Mouse (Mus musculus) cerebellum, adult 2 months (tissue): ENCODE measurements around the gene Bmper. TPM values are rescaled to one million over a fixed set of nuclear protein-coding genes. Genes with fewer than 3 reads are reported as not detected.

Experiments used
- DNase-seq, 2 experiments: peaks; one replicate each; pipeline ENCODE4 v3.0.0; 2021
- H3K27ac ChIP-seq: fragments of 200-500 bp; 2 replicates; pipeline ENCODE4 v1.5.1; 2012; ENCODE audit warnings: low read length, control low read depth, inconsistent platforms; ENCODE audit not compliant: insufficient read depth
- H3K27me3 ChIP-seq: fragments of 200-500 bp; 2 replicates; pipeline ENCODE4 v1.6.1; 2012; ENCODE audit warnings: inconsistent platforms, mild to moderate bottlenecking, low read length, moderate library complexity; ENCODE audit not compliant: control insufficient read depth, insufficient read depth
- H3K4me1 ChIP-seq: fragments of 200-500 bp; 2 replicates; pipeline ENCODE4 v1.6.1; 2011; ENCODE audit warnings: low read length; ENCODE audit not compliant: control insufficient read depth, insufficient read depth
- H3K4me3 ChIP-seq: fragments of 200-500 bp; replicated peaks from 2 replicates; pipeline ENCODE3; 2011; ENCODE audit warnings: mild to moderate bottlenecking, low read depth, low read length, control low read depth; ENCODE audit not compliant: insufficient read depth
- CTCF ChIP-seq: fragments of 200-500 bp; IDR thresholded peaks from 2 replicates; pipeline ENCODE4 v1.5.1; 2011; ENCODE audit warnings: low read depth, mild to moderate bottlenecking, control low read depth, low read length, moderate library complexity, borderline replicate concordance; ENCODE audit not compliant: insufficient read depth
- POLR2A ChIP-seq: fragments of 200-500 bp; IDR thresholded peaks from 2 replicates; pipeline ENCODE4 v1.6.1; 2011; ENCODE audit warnings: low read length, control low read depth, borderline replicate concordance; ENCODE audit not compliant: insufficient read depth
- WGBS: fragments of 180-500 bp; shearing (Covaris S2); methylation state at CpG from one replicate; pipeline ENCODE4 v1.1.7; 2018; 5-methylcytosine and 5-hydroxymethylcytosine counted together
- polyA plus RNA-seq: library from polyadenylated mRNA; depleted of rRNA; stranded (reverse); fragments of >200 nt; gene quantifications from 2 replicates; pipeline ENCODE4 v1.2.3, GENCODE M21; 2012; rRNA removed

Bmper gene
- 3.2 and 3.5 TPM in 2 replicates for polyA plus RNA-seq

GRCm38 (mm10) chr9:23222841-23223548, at the start of gene Bmper:
Bmper (plus strand) TSS chr9:23223076.
- peak; percentile 35 to 56 for DNase-seq
- Histone ChIP-seq H3K27ac (no peak within 1 kb of the TSS), H3K27me3 (no peaks in the 10 kb centered on the region; the same call in 1 of the 2 replicates), H3K4me3 (peak within 1 kb of the TSS; percentile 61), H3K4me1 (no peaks in the 10 kb centered on the region)
- TF ChIP-seq CTCF (no peak), POLR2A (no peak)
- WGBS, result 1% methylated on average over 85 of the region's 86 CpGs

- 55% methylated on average over 4 of the region's 4 CpGs for WGBS
- H3K27ac ChIP-seq, result no peak overlapping the region
- H3K27me3 ChIP-seq, result no peaks in the 10 kb centered on the region
- no peak overlapping the region for H3K4me3 ChIP-seq
- peak in 1 of 2 experiments; percentile 13 for DNase-seq
- TF ChIP-seq CTCF, result no peak
- no peak for TF ChIP-seq POLR2A
- no peaks in the 10 kb centered on the region for H3K4me1 ChIP-seq
Measured at GRCm38 (mm10) chr9:23177476-23177875, 45.4 kb upstream of the Bmper start.

GRCm38 (mm10) chr9:23187181-23187580, 35.7 kb upstream of the Bmper start:
- H3K4me1 ChIP-seq, result no peaks in the 10 kb centered on the region
- H3K27ac ChIP-seq, result no peak overlapping the region
- H3K4me3 ChIP-seq, result no peak overlapping the region
- 84% methylated on average over 4 of the region's 4 CpGs for WGBS
- no peak for DNase-seq
- H3K27me3 ChIP-seq, result no peaks in the 10 kb centered on the region
- TF ChIP-seq CTCF (no peak), POLR2A (no peak)

- DNase-seq, result no peak
Measured at GRCm38 (mm10) chr9:23188136-23188535, 34.7 kb upstream of the Bmper start.

GRCm38 (mm10) chr9:23190950-23191349, 31.9 kb upstream of the Bmper start:
- WGBS, result 83% methylated on average over 1 of the region's 1 CpGs
- Histone ChIP-seq H3K27me3 (no peaks in the 10 kb centered on the region), H3K4me3 (no peak overlapping the region), H3K4me1 (no peaks in the 10 kb centered on the region), H3K27ac (no peak overlapping the region)
- DNase-seq, result no peak
- TF ChIP-seq CTCF, result no peak
- no peak for TF ChIP-seq POLR2A

More at GRCm38 (mm10) chr9:23188136-23188535, 34.7 kb upstream of the Bmper start:
- 85% methylated on average over 4 of the region's 4 CpGs for WGBS
- no peak overlapping the region for H3K27ac ChIP-seq
- TF ChIP-seq CTCF (no peak), POLR2A (no peak)
- no peak overlapping the region for H3K4me3 ChIP-seq
- no peaks in the 10 kb centered on the region for H3K27me3 ChIP-seq
- no peaks in the 10 kb centered on the region for H3K4me1 ChIP-seq

- no peak for DNase-seq
- Histone ChIP-seq H3K27ac (no peak overlapping the region), H3K4me3 (no peak overlapping the region), H3K27me3 (no peaks in the 10 kb centered on the region), H3K4me1 (no peaks in the 10 kb centered on the region)
- no peak for TF ChIP-seq POLR2A
- no peak for TF ChIP-seq CTCF
- WGBS, result 97% methylated on average over 2 of the region's 2 CpGs
Measured at GRCm38 (mm10) chr9:23191431-23191830, 31.4 kb upstream of the Bmper start.

- Histone ChIP-seq H3K27me3 (no peaks in the 10 kb centered on the region), H3K4me1 (no peaks in the 10 kb centered on the region), H3K4me3 (no peak overlapping the region), H3K27ac (no peak overlapping the region)
- no peak for DNase-seq
- TF ChIP-seq POLR2A (no peak), CTCF (no peak)
- WGBS, result 68% methylated on average over 3 of the region's 3 CpGs
Measured at GRCm38 (mm10) chr9:23192567-23193331, 30.1 kb upstream of the Bmper start.
